Comparison of ENCODE assay signal across 28 mouse cellular contexts in genomic region chr8:8274987-8275386, GRCm38 (mm10).
A peak's percentile ranks its signal among the peaks of the same experiment; 100 is the strongest.
DNase-seq lines count a peak whose midpoint lies in the region; ATAC-seq and TF ChIP-seq lines count a peak whose summit lies in the region.
"Had no signal": no experiment of that assay in that cellular context is flagged by ENCODE, and none has a peak within 500 bp of the region (broad histone marks: within the 10 kb centered on the region; RNA-seq: fewer than 3 reads in every experiment).

No protein-coding gene starts in this region.

- no peak overlapping the region for H3K9ac ChIP-seq in heart, postnatal 0 days (replicated peaks; ENCODE audit: low read depth, low read length)
- H3K9ac ChIP-seq: embryonic facial prominence, embryonic 15.5 days; heart, embryonic 12.5 days; hindbrain, embryonic 14.5 days; kidney, embryonic 15.5 days; limb, embryonic 12.5 days; liver, embryonic 15.5 days; neural tube, embryonic 15.5 days had no signal

- no peak overlapping the region for H3K4me3 ChIP-seq in heart, postnatal 0 days (ENCODE audit: low read depth, low read length)
- H3K4me3 ChIP-seq: embryonic facial prominence, embryonic 10.5 days; embryonic facial prominence, embryonic 15.5 days; heart, adult 2 months; heart, embryonic 12.5 days; kidney, embryonic 15.5 days; layer of hippocampus, adult 2 months; left cerebral cortex, adult 2 months; limb, embryonic 12.5 days; liver, embryonic 15.5 days; neural tube, embryonic 15.5 days had no signal

- no peaks in the 10 kb centered on the region for H3K9me3 ChIP-seq in heart, postnatal 0 days (replicated peaks; ENCODE audit: control insufficient read depth, low read length)
- H3K9me3 ChIP-seq: embryonic facial prominence, embryonic 10.5 days; embryonic facial prominence, embryonic 15.5 days; heart, embryonic 12.5 days; kidney, embryonic 15.5 days; limb, embryonic 12.5 days; liver, embryonic 15.5 days; neural tube, embryonic 15.5 days had no signal

- no peak for TF ChIP-seq EP300 in heart, postnatal 0 days (IDR thresholded peaks at IDR 0.05; ENCODE audit: low read depth)

- intact Hi-C loops in heart, postnatal 36 days (cut with DNase I), result no loop called here

- no peak overlapping the region for H3K4me2 ChIP-seq in heart, postnatal 0 days (ENCODE audit: low read depth, low read length)
- H3K4me2 ChIP-seq: embryonic facial prominence, embryonic 15.5 days; heart, embryonic 12.5 days; hindbrain, embryonic 14.5 days; kidney, embryonic 15.5 days; limb, embryonic 12.5 days; liver, embryonic 15.5 days; neural tube, embryonic 15.5 days had no signal

- no peaks in the 10 kb centered on the region for H3K36me3 ChIP-seq in heart, postnatal 0 days (replicated peaks; ENCODE audit: control insufficient read depth, insufficient read depth, low read length)
- H3K36me3 ChIP-seq: embryonic facial prominence, embryonic 10.5 days; embryonic facial prominence, embryonic 15.5 days; heart, embryonic 12.5 days; kidney, embryonic 15.5 days; limb, embryonic 12.5 days; liver, embryonic 15.5 days; neural tube, embryonic 15.5 days had no signal

- H3K27me3 ChIP-seq in heart, postnatal 0 days (ENCODE audit: control insufficient read depth, insufficient read depth, low read length), result no peaks in the 10 kb centered on the region
- H3K27me3 ChIP-seq: embryonic facial prominence, embryonic 15.5 days; kidney, embryonic 15.5 days; limb, embryonic 12.5 days; liver, embryonic 15.5 days; neural tube, embryonic 15.5 days had no signal

- 20% methylated on average over 1 of the region's 1 CpGs for WGBS in heart, postnatal 0 days

- no peak for TF ChIP-seq CTCF in heart, postnatal 0 days (IDR thresholded peaks at IDR 0.05; ENCODE audit: low read depth)

- DNase-seq in heart, postnatal 0 days (ENCODE audit: low spot score), result peak; percentile 18
- DNase-seq in heart, postnatal 36 days, result no peak
- DNase-seq in 3134 (ENCODE audit: extremely low read depth, insufficient read length, low spot score), result peak; percentile 71
- DNase-seq in 3T3-L1 (ENCODE audit: low read depth, low spot score), result peak; percentile 96
- peak; percentile 29 for DNase-seq in brain, adult 2 months (ENCODE audit: low read depth, low spot score)
- no peak for DNase-seq in right cerebral cortex, postnatal 25 days
- no peak for DNase-seq in kidney, postnatal 36 days
- DNase-seq: adrenal gland, adult 2 months; adrenal gland, postnatal 36 days; kidney, adult 11 months; kidney, postnatal 25 days; lung, postnatal 14 days; midbrain, embryonic 14.5 days; right cerebral cortex, postnatal 4 days; thymus, adult 2 months; thymus, postnatal 4 days had no signal

- H3K27ac ChIP-seq in heart, postnatal 0 days (ENCODE audit: low read depth), result no peak overlapping the region
- H3K27ac ChIP-seq: embryonic facial prominence, embryonic 10.5 days; embryonic facial prominence, embryonic 15.5 days; heart, adult 2 months; hindbrain, embryonic 14.5 days; kidney, embryonic 15.5 days; layer of hippocampus, adult 2 months; left cerebral cortex, adult 2 months; limb, embryonic 12.5 days; liver, embryonic 15.5 days; neural tube, embryonic 15.5 days had no signal

- peak; percentile 41; the same call in 1 of the 2 replicates for ATAC-seq in heart, postnatal 0 days (ENCODE audit: insufficient read depth, low read depth)
- ATAC-seq: activated CD4-positive, CD25-positive, alpha-beta regulatory T cell, adult 4 months had no signal

- no peaks in the 10 kb centered on the region for H3K4me1 ChIP-seq in heart, postnatal 0 days (ENCODE audit: control insufficient read depth, insufficient read depth)
- H3K4me1 ChIP-seq: embryonic facial prominence, embryonic 10.5 days; embryonic facial prominence, embryonic 15.5 days; kidney, embryonic 15.5 days; limb, embryonic 12.5 days; liver, embryonic 15.5 days; neural tube, embryonic 15.5 days had no signal

Comparison
In these comparisons a context has a peak if more than half of its experiments do, and no peak if none do; other contexts are left out.
1. DNase-seq: peak in heart, postnatal 0 days (single experiment), 3134 (single experiment), 3T3-L1 (single experiment) and brain, adult 2 months (single experiment); none in heart, postnatal 36 days (0 of 2), right cerebral cortex, postnatal 25 days (single experiment) and kidney, postnatal 36 days (0 of 2).